Mouse (Mus musculus) intestine, embryonic 16.5 days (tissue): Measurements from ENCODE around the gene Aamp. TPM values are rescaled to one million over a fixed set of nuclear protein-coding genes. Genes with fewer than 3 reads are reported as not detected.

ENCODE experiments used
- ATAC-seq: fragments of 200-750 bp; cut with Nextera tagmentation; 2 replicates; pipeline ENCODE4 v1.8.0; 2017; ENCODE audit warnings: moderate TSS enrichment, moderate library complexity
- H3K27ac ChIP-seq: fragments of 300-500 bp; sonication (generic); 2 replicates; pipeline ENCODE4 v1.5.1; 2014; ENCODE audit warnings: mild to moderate bottlenecking, low read length
- H3K27me3 ChIP-seq: fragments of 300-500 bp; sonication (generic); replicated peaks from 2 replicates; pipeline ENCODE4 v1.6.1; 2014; ENCODE audit warnings: low read length, control low read depth, mixed read lengths; ENCODE audit not compliant: control insufficient read depth, insufficient read depth
- H3K36me3 ChIP-seq: fragments of 300-500 bp; sonication (generic); 2 replicates; pipeline ENCODE4 v1.6.1; 2014; ENCODE audit warnings: low read length, control low read depth; ENCODE audit not compliant: control insufficient read depth, insufficient read depth
- H3K4me1 ChIP-seq: fragments of 300-500 bp; sonication (generic); 2 replicates; pipeline ENCODE4 v1.6.1; 2014; ENCODE audit warnings: low read length, control low read depth, mixed read lengths; ENCODE audit not compliant: control insufficient read depth, insufficient read depth
- H3K4me2 ChIP-seq: fragments of 300-500 bp; sonication (generic); 2 replicates; pipeline ENCODE4 v1.6.1; 2014; ENCODE audit warnings: low read depth, low read length, control low read depth
- H3K4me3 ChIP-seq: fragments of 300-500 bp; sonication (generic); 2 replicates; pipeline ENCODE4 v1.5.1; 2014; ENCODE audit warnings: mild to moderate bottlenecking, low read length
- H3K9ac ChIP-seq: fragments of 300-500 bp; sonication (generic); 2 replicates; pipeline ENCODE4 v1.6.1; 2014; ENCODE audit warnings: low read depth, low read length
- H3K9me3 ChIP-seq: fragments of 300-500 bp; sonication (generic); 2 replicates; pipeline ENCODE4 v1.6.1; 2016; ENCODE audit warnings: low read length, control low read depth; ENCODE audit not compliant: control insufficient read depth
- WGBS: fragments of 180-500 bp; shearing (Covaris S2); extraction: QIAGEN DNeasy Blood & Tissue Kit; methylation state at CpG from one replicate; pipeline ENCODE4 v1.1.7; 2014; 5-methylcytosine and 5-hydroxymethylcytosine counted together
- polyA plus RNA-seq: library from polyadenylated mRNA; unstranded; fragments of >200 nt; fragmentation: Nextera tagmentation; extraction: Ambion mirVana; gene quantifications from 2 replicates; pipeline ENCODE4 v1.2.1, GENCODE M21; 2015

Gene Aamp
- polyA plus RNA-seq, 1 experiment from 2014 or later: 256 TPM

GRCm38 (mm10) chr1:74303509-74304338 is 19.2 kb upstream of the Aamp start:
- Histone ChIP-seq H3K27me3 (no peaks in the 10 kb centered on the region), H3K9me3 (no peaks in the 10 kb centered on the region), H3K27ac (peak overlapping the region; percentile 89), H3K4me3 (peak overlapping the region; percentile 72), H3K9ac (peak overlapping the region; percentile 85), H3K4me2 (peak overlapping the region; percentile 66), H3K36me3 (no peaks in the 10 kb centered on the region; the same call in 1 of the 2 replicates), H3K4me1 (peaks cover 53% of the 10 kb centered on the region)
- WGBS: under 1% methylated on average over 56 of the region's 56 CpGs
- peak; percentile 87 for ATAC-seq

GRCm38 (mm10) chr1:74302835-74303234 is 18.3 kb upstream of the Aamp start:
- H3K4me3 ChIP-seq: peak overlapping the region; percentile 72
- no peaks in the 10 kb centered on the region for H3K9me3 ChIP-seq
- no peaks in the 10 kb centered on the region; the same call in 1 of the 2 replicates for H3K36me3 ChIP-seq
- no peak for ATAC-seq
- WGBS: 59% methylated on average over 2 of the region's 2 CpGs
- H3K9ac ChIP-seq: peak overlapping the region; percentile 85
- H3K4me2 ChIP-seq: peak overlapping the region; percentile 66
- peaks cover 62% of the 10 kb centered on the region for H3K4me1 ChIP-seq
- no peak overlapping the region for H3K27ac ChIP-seq
- no peaks in the 10 kb centered on the region for H3K27me3 ChIP-seq

GRCm38 (mm10) chr1:74302229-74302628 is 17.7 kb upstream of the Aamp start:
- Histone ChIP-seq H3K27me3 (no peaks in the 10 kb centered on the region), H3K4me1 (peaks cover 62% of the 10 kb centered on the region), H3K9ac (peak overlapping the region; percentile 85; the same call in 1 of the 2 replicates), H3K9me3 (no peaks in the 10 kb centered on the region), H3K4me2 (peak overlapping the region; percentile 66), H3K36me3 (no peaks in the 10 kb centered on the region; the same call in 1 of the 2 replicates), H3K4me3 (peak overlapping the region; percentile 72; the same call in 1 of the 2 replicates), H3K27ac (no peak overlapping the region)
- 86% methylated on average over 7 of the region's 7 CpGs for WGBS
- ATAC-seq: no peak

- WGBS: 67% methylated on average over 6 of the region's 6 CpGs
- no peak for ATAC-seq
- H3K4me1 ChIP-seq: peaks cover 78% of the 10 kb centered on the region
- peak overlapping the region; percentile 8 for H3K9ac ChIP-seq
- H3K4me2 ChIP-seq: no peak overlapping the region
- peak overlapping the region; percentile 54 for H3K27ac ChIP-seq
- H3K4me3 ChIP-seq: no peak overlapping the region
- H3K9me3 ChIP-seq: no peaks in the 10 kb centered on the region
- H3K27me3 ChIP-seq: no peaks in the 10 kb centered on the region
- no peaks in the 10 kb centered on the region; the same call in 1 of the 2 replicates for H3K36me3 ChIP-seq
Observed at GRCm38 (mm10) chr1:74300347-74301110, 16.0 kb upstream of the Aamp start.

GRCm38 (mm10) chr1:74298996-74299395 is 14.5 kb upstream of the Aamp start:
- Histone ChIP-seq H3K4me1 (peaks cover 88% of the 10 kb centered on the region), H3K27ac (peak overlapping the region; percentile 99), H3K9me3 (no peaks in the 10 kb centered on the region), H3K36me3 (no peaks in the 10 kb centered on the region; the same call in 1 of the 2 replicates), H3K4me2 (0 out of 2 replicates have a peak overlapping the region, but pooled peaks have one; percentile 20), H3K27me3 (no peaks in the 10 kb centered on the region), H3K4me3 (no peak overlapping the region), H3K9ac (peak overlapping the region; percentile 12; the same call in 1 of the 2 replicates)
- 54% methylated on average over 5 of the region's 5 CpGs for WGBS
- no peak for ATAC-seq

- Histone ChIP-seq H3K9me3 (no peaks in the 10 kb centered on the region), H3K4me2 (no peak overlapping the region), H3K27me3 (no peaks in the 10 kb centered on the region), H3K4me1 (peaks cover 94% of the 10 kb centered on the region), H3K36me3 (peaks cover 3% of the 10 kb centered on the region; the same call in 1 of the 2 replicates), H3K4me3 (no peak overlapping the region), H3K9ac (peak overlapping the region; percentile 53), H3K27ac (peak overlapping the region; percentile 99)
- no peak for ATAC-seq
- WGBS: 79% methylated on average over 5 of the region's 5 CpGs
Observed at GRCm38 (mm10) chr1:74298157-74298750, 13.7 kb upstream of the Aamp start.

- 0 out of 2 replicates have a peak overlapping the region, but pooled peaks have one; percentile 65 for H3K9ac ChIP-seq
Observed at GRCm38 (mm10) chr1:74297269-74297668, 12.7 kb upstream of the Aamp start.

GRCm38 (mm10) chr1:74296477-74296876 is 11.9 kb upstream of the Aamp start:
- H3K27me3 ChIP-seq: no peaks in the 10 kb centered on the region
- peaks cover 82% of the 10 kb centered on the region for H3K4me1 ChIP-seq
- H3K9me3 ChIP-seq: no peaks in the 10 kb centered on the region
- no peak; the same call in 1 of the 2 replicates for ATAC-seq
- H3K36me3 ChIP-seq: peaks cover 3% of the 10 kb centered on the region; the same call in 1 of the 2 replicates
- H3K4me3 ChIP-seq: peak overlapping the region; percentile 35
- H3K27ac ChIP-seq: peak overlapping the region; percentile 99
- peak overlapping the region; percentile 65 for H3K9ac ChIP-seq
- peak overlapping the region; percentile 71 for H3K4me2 ChIP-seq
- 17% methylated on average over 6 of the region's 6 CpGs for WGBS

More at GRCm38 (mm10) chr1:74297269-74297668, 12.7 kb upstream of the Aamp start:
- WGBS: 48% methylated on average over 3 of the region's 3 CpGs
- peaks cover 89% of the 10 kb centered on the region for H3K4me1 ChIP-seq
- 0 out of 2 replicates have a peak overlapping the region, but pooled peaks have one; percentile 35 for H3K4me3 ChIP-seq
- peak overlapping the region; percentile 71; the same call in 1 of the 2 replicates for H3K4me2 ChIP-seq
- no peaks in the 10 kb centered on the region for H3K27me3 ChIP-seq
- peaks cover 3% of the 10 kb centered on the region; the same call in 1 of the 2 replicates for H3K36me3 ChIP-seq
- peak overlapping the region; percentile 99 for H3K27ac ChIP-seq
- ATAC-seq: no peak
- H3K9me3 ChIP-seq: no peaks in the 10 kb centered on the region
